Mouse (Mus musculus) thymus, postnatal 25 days (tissue): ENCODE results near the gene Neurod1.

ENCODE experiments used
- DNase-seq: peaks from one replicate; pipeline ENCODE4 v3.0.0; 2022

The Neurod1 gene

GRCm38 (mm10) chr2:79442906-79443305 is 13.6 kb downstream of the Neurod1 start:
- DNase-seq: no peak

GRCm38 (mm10) chr2:79442227-79442626 is 14.3 kb downstream of the Neurod1 start:
- DNase-seq: no peak

- no peak for DNase-seq
Observed at GRCm38 (mm10) chr2:79430061-79430460, 26.5 kb downstream of the Neurod1 start.

GRCm38 (mm10) chr2:79429650-79430049 is 26.9 kb downstream of the Neurod1 start:
- no peak for DNase-seq

GRCm38 (mm10) chr2:79429108-79429507 is 27.4 kb downstream of the Neurod1 start:
- DNase-seq: no peak

- no peak for DNase-seq
Observed at GRCm38 (mm10) chr2:79428569-79429104, 27.9 kb downstream of the Neurod1 start.

GRCm38 (mm10) chr2:79428022-79428421 is 28.5 kb downstream of the Neurod1 start:
- no peak for DNase-seq

GRCm38 (mm10) chr2:79421696-79422095 is 34.9 kb downstream of the Neurod1 start:
- DNase-seq: no peak

- DNase-seq: no peak
Observed at GRCm38 (mm10) chr2:79414505-79414904, 42.0 kb downstream of the Neurod1 start.

- DNase-seq: no peak
Observed at GRCm38 (mm10) chr2:79410903-79411255, 45.7 kb downstream of the Neurod1 start.

GRCm38 (mm10) chr2:79410247-79410902 is 46.2 kb downstream of the Neurod1 start:
- DNase-seq: no peak

- DNase-seq: no peak
Observed at GRCm38 (mm10) chr2:79405661-79406405, 50.7 kb downstream of the Neurod1 start.
